Mouse (Mus musculus): ENCODE results near the gene Vps4a. TPM values are rescaled to one million over a fixed set of nuclear protein-coding genes. Genes with fewer than 3 reads are reported as not detected.

Gene Vps4a
- total and polyA plus RNA-seq, 3 experiments = 38.1 to 43.2 TPM; not detected in 1

DNA sequence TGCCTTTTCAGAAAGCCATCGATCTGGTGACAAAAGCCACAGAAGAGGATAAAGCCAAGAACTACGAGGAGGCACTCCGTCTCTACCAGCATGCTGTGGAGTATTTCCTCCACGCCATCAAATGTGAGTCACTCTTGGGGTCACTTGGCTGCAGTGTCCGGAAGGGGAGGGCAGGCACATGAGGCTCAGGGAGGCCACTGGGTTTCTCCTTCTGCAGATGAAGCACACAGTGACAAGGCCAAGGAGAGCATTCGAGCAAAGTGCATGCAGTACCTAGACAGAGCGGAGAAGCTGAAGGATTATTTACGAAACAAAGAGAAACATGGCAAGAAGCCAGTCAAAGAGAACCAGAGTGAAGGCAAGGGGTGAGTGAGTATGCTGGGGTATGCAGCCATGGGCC is 5.6 kb downstream of the Vps4a start:
- Histone ChIP-seq H3K27me3 (ENCODE audit: control insufficient read depth in 1 of 2, insufficient read depth in 2 of 2, low read length in 2 of 2) (no peaks in the 10 kb centered on the region), H3K4me1 (ENCODE audit: control insufficient read depth in 1 of 2, insufficient read depth in 2 of 2, low read length in 2 of 2) (peaks cover 0 to 11% of the 10 kb centered on the region in 2 experiments; a peak in 3 of 4 replicates), H3K9ac (ENCODE audit: control insufficient read depth, low read depth, low read length, poor library complexity, severe bottlenecking) (no peak overlapping the region), H3K4me3 (ENCODE audit: control insufficient read depth in 1 of 2, insufficient read depth in 1 of 2, low read depth in 2 of 2, low read length in 2 of 2) (no peak overlapping the region), H3K9me3 (replicated peaks; ENCODE audit: insufficient read depth, low read length) (no peaks in the 10 kb centered on the region), H3K36me3 (ENCODE audit: control insufficient read depth in 1 of 2, insufficient read depth in 2 of 2, low read length in 2 of 2) (peaks cover 8 to 12% of the 10 kb centered on the region in 2 experiments), H3K27ac (ENCODE audit: control insufficient read depth, low read depth, low read length) (no peak overlapping the region), H3K79me2 (ENCODE audit: control insufficient read depth, insufficient read depth, low read length, poor library complexity) (peaks cover 9% of the 10 kb centered on the region)
- DNase-seq (ENCODE audit: low read depth, low spot score) = no peak
- TF ChIP-seq MAFK (IDR thresholded peaks at IDR 0.05; ENCODE audit: borderline replicate concordance, low read depth, low read length) (no peak), RCOR1 (IDR thresholded peaks at IDR 0.05; ENCODE audit: low read depth, low read length) (no peak), CTCF (IDR thresholded peaks at IDR 0.05 in 2 of 3, conservative IDR thresholded peaks at IDR 0.05 in 1 of 3; ENCODE audit: control insufficient read depth in 1 of 3, insufficient read depth in 1 of 3, low read depth in 2 of 3, low read length in 3 of 3, poor library complexity in 1 of 3, severe bottlenecking in 1 of 3) (no peak), NELFE (IDR thresholded peaks at IDR 0.05; ENCODE audit: low read depth, low read length) (no peak), UBTF (IDR thresholded peaks at IDR 0.05; ENCODE audit: borderline replicate concordance, insufficient read depth, low read depth, low read length) (no peak)

GRCm38 (mm10) chr8:107040632-107041031 is 9.6 kb downstream of the Vps4a start:
- no peak for TF ChIP-seq TAL1 (IDR thresholded peaks at IDR 0.05; ENCODE audit: low read length)
- no peak for TF ChIP-seq USF1 (IDR thresholded peaks at IDR 0.05; ENCODE audit: low read depth, low read length)
- no peak for TF ChIP-seq MYC (IDR thresholded peaks at IDR 0.05; ENCODE audit: low read depth, low read length)
- TF ChIP-seq ETS1 (IDR thresholded peaks at IDR 0.05; ENCODE audit: low read depth, low read length) = 0 out of 2 replicates have a peak, but pooled peaks have one; percentile 6
- no peak for TF ChIP-seq ZNF384 (IDR thresholded peaks at IDR 0.05; ENCODE audit: low read depth, low read length)
- Histone ChIP-seq H3K27me3 (ENCODE audit: control insufficient read depth in 1 of 2, insufficient read depth in 2 of 2, low read length in 2 of 2) (no peaks in the 10 kb centered on the region), H3K79me2 (ENCODE audit: control insufficient read depth, insufficient read depth, low read length, poor library complexity) (0 out of 2 replicates have a peak, but pooled peaks cover 1% of the 10 kb centered on the region), H3K4me3 (ENCODE audit: control insufficient read depth in 1 of 2, insufficient read depth in 1 of 2, low read depth in 2 of 2, low read length in 2 of 2) (no peak overlapping the region), H3K9me3 (replicated peaks; ENCODE audit: insufficient read depth, low read length) (no peaks in the 10 kb centered on the region), H3K9ac (ENCODE audit: control insufficient read depth, low read depth, low read length, poor library complexity, severe bottlenecking) (no peak overlapping the region), H3K36me3 (ENCODE audit: control insufficient read depth in 1 of 2, insufficient read depth in 2 of 2, low read length in 2 of 2) (peaks cover 0 to 17% of the 10 kb centered on the region in 2 experiments; a peak in 2 of 4 replicates), H3K27ac (ENCODE audit: control insufficient read depth, low read depth, low read length) (no peak overlapping the region), H3K4me1 (ENCODE audit: control insufficient read depth in 1 of 2, insufficient read depth in 2 of 2, low read length in 2 of 2) (no peaks in the 10 kb centered on the region)
- DNase-seq (ENCODE audit: low read depth, low spot score) = peak; percentile 48

DNA sequence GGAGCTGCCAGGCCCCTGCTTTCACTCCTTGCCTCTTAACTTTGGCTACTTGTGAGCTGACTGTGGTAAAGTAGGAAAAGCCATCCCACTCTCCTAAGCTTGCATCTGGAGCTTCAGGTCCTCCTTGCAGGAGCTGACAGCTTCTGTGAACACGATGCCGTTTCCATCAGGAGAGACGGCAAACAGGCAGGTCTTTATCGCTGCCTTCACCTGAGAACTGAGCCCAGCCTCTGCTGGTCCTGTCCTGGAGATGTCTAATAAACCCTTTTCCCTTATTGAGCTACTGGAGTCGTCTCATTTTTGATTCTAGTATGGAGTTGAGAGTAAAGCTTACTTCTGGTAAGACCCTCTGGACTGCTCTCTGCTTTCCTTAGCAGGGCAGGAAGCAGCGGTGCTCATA is 14.5 kb downstream of the Vps4a start:
- Histone ChIP-seq H3K36me3 (ENCODE audit: control insufficient read depth in 1 of 2, insufficient read depth in 2 of 2, low read length in 2 of 2) (peaks cover 14 to 22% of the 10 kb centered on the region in 2 experiments), H3K27me3 (ENCODE audit: control insufficient read depth in 1 of 2, insufficient read depth in 2 of 2, low read length in 2 of 2) (no peaks in the 10 kb centered on the region), H3K9me3 (replicated peaks; ENCODE audit: insufficient read depth, low read length) (no peaks in the 10 kb centered on the region), H3K9ac (ENCODE audit: control insufficient read depth, low read depth, low read length, poor library complexity, severe bottlenecking) (no peak overlapping the region), H3K79me2 (ENCODE audit: control insufficient read depth, insufficient read depth, low read length, poor library complexity) (peaks cover 24% of the 10 kb centered on the region), H3K4me3 (ENCODE audit: control insufficient read depth in 1 of 2, insufficient read depth in 1 of 2, low read depth in 2 of 2, low read length in 2 of 2) (no peak overlapping the region), H3K4me1 (ENCODE audit: control insufficient read depth in 1 of 2, insufficient read depth in 2 of 2, low read length in 2 of 2) (peaks cover 0 to 6% of the 10 kb centered on the region in 2 experiments; a peak in 2 of 4 replicates), H3K27ac (ENCODE audit: control insufficient read depth, low read depth, low read length) (no peak overlapping the region)
- TF ChIP-seq POLR2AphosphoS2 (IDR thresholded peaks at IDR 0.05; ENCODE audit: low read length) (peak; percentile 54; the same call in 1 of the 2 replicates), TBP (IDR thresholded peaks at IDR 0.05; ENCODE audit: low read depth, low read length) (no peak)
- no peak for DNase-seq (ENCODE audit: low read depth, low spot score)

Data from MEL (cell line).